ENCODE assay signal across 22 mouse cellular contexts in genomic region chr17:35252619-35253292, GRCm38 (mm10). TPM values are rescaled to one million over a fixed set of nuclear protein-coding genes. Genes with fewer than 3 reads are reported as not detected.
A peak's percentile ranks its signal among the peaks of the same experiment; 100 is the strongest.
DNase-seq lines count a peak whose midpoint lies in the region; ATAC-seq and TF ChIP-seq lines count a peak whose summit lies in the region.
"Had no signal": no experiment of that assay in that cellular context is flagged by ENCODE, and none has a peak within 500 bp of the region (broad histone marks: within the 10 kb centered on the region; RNA-seq: fewer than 3 reads in every experiment).

No protein-coding gene starts in this region.

- no peaks in the 10 kb centered on the region for H3K9me3 ChIP-seq in hindbrain, embryonic 10.5 days
- no peaks in the 10 kb centered on the region for H3K9me3 ChIP-seq in hindbrain, embryonic 16.5 days (ENCODE audit: control insufficient read depth, low read length)
- H3K9me3 ChIP-seq in CH12.LX (replicated peaks; ENCODE audit: low read length) = no peaks in the 10 kb centered on the region
- H3K9me3 ChIP-seq: embryonic facial prominence, embryonic 13.5 days; midbrain, embryonic 15.5 days; neural tube, embryonic 12.5 days had no signal

- H3K36me3 ChIP-seq in hindbrain, embryonic 10.5 days = peaks cover 69% of the 10 kb centered on the region
- H3K36me3 ChIP-seq in hindbrain, embryonic 16.5 days (ENCODE audit: control insufficient read depth, insufficient read depth, low read length) = peaks cover 58% of the 10 kb centered on the region
- peaks cover 58 to 65% of the 10 kb centered on the region in 2 experiments for H3K36me3 ChIP-seq in CH12.LX (replicated peaks in 1 of 2; ENCODE audit: control insufficient read depth in 1 of 2, insufficient read depth in 1 of 2, low read length in 1 of 2)

- peaks cover 6% of the 10 kb centered on the region; the same call in 1 of the 2 replicates for H3K27me3 ChIP-seq in hindbrain, embryonic 10.5 days (ENCODE audit: insufficient read depth, poor library complexity, severe bottlenecking)
- H3K27me3 ChIP-seq in hindbrain, embryonic 16.5 days (replicated peaks; ENCODE audit: control insufficient read depth, insufficient read depth, low read length) = no peaks in the 10 kb centered on the region
- H3K27me3 ChIP-seq in CH12.LX (replicated peaks) = peaks cover 11% of the 10 kb centered on the region
- H3K27me3 ChIP-seq: embryonic facial prominence, embryonic 13.5 days; midbrain, embryonic 15.5 days; neural tube, embryonic 12.5 days had no signal

- no peak overlapping the region for H3K4me3 ChIP-seq in hindbrain, embryonic 10.5 days
- H3K4me3 ChIP-seq in hindbrain, embryonic 16.5 days (ENCODE audit: low read length) = no peak overlapping the region
- H3K4me3 ChIP-seq in CH12.LX (replicated peaks in 1 of 3; ENCODE audit: low read depth in 2 of 3, low read length in 2 of 3, poor library complexity in 1 of 3) = no peak overlapping the region
- H3K4me3 ChIP-seq: embryonic facial prominence, embryonic 13.5 days; midbrain, embryonic 15.5 days; neural tube, embryonic 12.5 days had no signal

- no peak overlapping the region for H3K4me2 ChIP-seq in hindbrain, embryonic 16.5 days (ENCODE audit: low read length)
- H3K4me2 ChIP-seq in CH12.LX (ENCODE audit: insufficient read depth, low read depth, poor library complexity, severe bottlenecking) = no peak overlapping the region
- H3K4me2 ChIP-seq: embryonic facial prominence, embryonic 13.5 days; liver, embryonic 11.5 days; midbrain, embryonic 15.5 days; neural tube, embryonic 12.5 days had no signal

- ATAC-seq in hindbrain, embryonic 16.5 days = no peak
- ATAC-seq: forebrain, embryonic 14.5 days; inflammation-experienced regulatory T-cells, adult 6 months; midbrain, embryonic 15.5 days had no signal

- 0 out of 2 replicates have a peak, but pooled peaks cover 2% of the 10 kb centered on the region for H3K79me2 ChIP-seq in CH12.LX (replicated peaks; ENCODE audit: control insufficient read depth, extremely low read depth, insufficient read depth, poor library complexity, severe bottlenecking)

- 90% methylated on average over 18 of the region's 18 CpGs for WGBS in hindbrain, embryonic 10.5 days
- WGBS in hindbrain, embryonic 16.5 days = 84% methylated on average over 18 of the region's 18 CpGs

- DNase-seq in adrenal gland, postnatal 14 days = peak; percentile 59
- no peak for DNase-seq in adrenal gland, postnatal 10 days
- DNase-seq in hindbrain, embryonic 10.5 days (ENCODE audit: low spot score) = peak; percentile 15
- DNase-seq in layer of hippocampus, adult 9-11 months = peak; percentile 9
- DNase-seq in layer of hippocampus, postnatal 36 days = no peak
- no peak for DNase-seq in CH12.LX (ENCODE audit: extremely low read depth)
- no peak for DNase-seq in thymus, postnatal 0 days (ENCODE audit: low spot score)
- DNase-seq: gastrocnemius, postnatal 25 days; kidney, postnatal 14 days; lung, adult 18-20 months; right cerebral cortex, postnatal 4 days; thymus, postnatal 25 days had no signal

- no peak for TF ChIP-seq RAD21 in CH12.LX (IDR thresholded peaks at IDR 0.05; ENCODE audit: low read depth, low read length)

- no peak for TF ChIP-seq EP300 in CH12.LX (IDR thresholded peaks at IDR 0.05; ENCODE audit: low read length)

- H3K9ac ChIP-seq in hindbrain, embryonic 16.5 days (ENCODE audit: low read depth, low read length) = no peak overlapping the region
- H3K9ac ChIP-seq in CH12.LX (ENCODE audit: insufficient read depth, low read depth) = no peak overlapping the region
- H3K9ac ChIP-seq: embryonic facial prominence, embryonic 13.5 days; midbrain, embryonic 15.5 days; neural tube, embryonic 12.5 days had no signal

- in situ Hi-C loops in CH12.LX (cut with MboI; ENCODE audit: low pct_ligation_motif_present, low pct_unique_long_range_greater_than_20kb, low sequenced_read_pairs) = loop anchor here (5.0 kb wide), 1 partner anchor 50 kb away; no protein-coding TSS in a partner anchor

- dilution Hi-C loops in CH12.LX (cut with MboI; ENCODE audit: extremely low pct_ligation_motif_present, extremely low pct_unique_long_range_greater_than_20kb, low sequenced_read_pairs) = no loop called here

- no peak overlapping the region for H3K27ac ChIP-seq in hindbrain, embryonic 10.5 days
- no peak overlapping the region for H3K27ac ChIP-seq in hindbrain, embryonic 16.5 days (ENCODE audit: low read depth, low read length)
- no peak overlapping the region for H3K27ac ChIP-seq in CH12.LX (ENCODE audit: insufficient read depth, low read depth)
- H3K27ac ChIP-seq: embryonic facial prominence, embryonic 13.5 days; midbrain, embryonic 15.5 days; neural tube, embryonic 12.5 days had no signal

- peaks cover under 1% of the 10 kb centered on the region for H3K4me1 ChIP-seq in hindbrain, embryonic 10.5 days (replicated peaks)
- H3K4me1 ChIP-seq in hindbrain, embryonic 16.5 days (ENCODE audit: control insufficient read depth, insufficient read depth, low read depth, low read length) = no peaks in the 10 kb centered on the region; the same call in 1 of the 2 replicates
- H3K4me1 ChIP-seq in CH12.LX (ENCODE audit: control insufficient read depth in 1 of 2, insufficient read depth in 2 of 2) = peaks cover 2 to 3% of the 10 kb centered on the region in 2 experiments; a peak in 1 of 4 replicates
- H3K4me1 ChIP-seq: neural tube, embryonic 12.5 days had no signal

- no peak for TF ChIP-seq POLR2A in CH12.LX (IDR thresholded peaks at IDR 0.05; ENCODE audit: low read depth, low read length)

- no peak for TF ChIP-seq CTCF in CH12.LX (conservative IDR thresholded peaks at IDR 0.05 in 1 of 2, IDR thresholded peaks at IDR 0.05 in 1 of 2; ENCODE audit: low read depth in 2 of 2, low read length in 2 of 2)

TF ChIP-seq in CH12.LX, 34 proteins besides CTCF, POLR2A, EP300 and RAD21:
- TF ChIP-seq ZMIZ1 (IDR thresholded peaks at IDR 0.05; ENCODE audit: low read depth, low read length) = peak; percentile 41; the same call in 1 of the 2 replicates
- TF ChIP-seq POLR2AphosphoS2 (IDR thresholded peaks at IDR 0.05; ENCODE audit: low read depth, low read length) = peak; percentile 84; the same call in 1 of the 2 replicates
- TF ChIP-seq ETS1 (conservative IDR thresholded peaks at IDR 0.05; ENCODE audit: low read depth, low read length) = no peak
- TF ChIP-seq MYC (IDR thresholded peaks at IDR 0.05; ENCODE audit: low read depth, low read length) = no peak

RNA-seq across cellular contexts. Expression of gene H2-D1, which starts 9.8 kb away (rescaled TPM):
- 93.3 and 154 TPM in 2 replicates for total RNA-seq in adrenal gland, postnatal 14 days (2021)
- 100 to 1,000 TPM; 105 to 116 TPM for total RNA-seq in adrenal gland, postnatal 10 days (2021)
- 54.3 and 60.1 TPM in 2 replicates for polyA plus RNA-seq in hindbrain, embryonic 10.5 days (2016; fragmentation: Nextera tagmentation; extraction: Ambion mirVana)
- polyA plus RNA-seq in hindbrain, embryonic 16.5 days (2015; fragmentation: Nextera tagmentation; extraction: Ambion mirVana) = 125 and 134 TPM in 2 replicates
- total RNA-seq in layer of hippocampus, postnatal 36 days (2021) = 10 to 100 TPM; 13.4 to 18.0 TPM
- 817 and 944 TPM in 2 replicates for total RNA-seq in CH12.LX (2012; rRNA removed)
- total RNA-seq in CH12.LX (2014; rRNA removed) = 659 and 667 TPM in 2 replicates
- 880 and 952 TPM in 2 replicates for polyA plus RNA-seq in CH12.LX (2012; ENCODE audit: insufficient read length, low read depth)
- 441 and 555 TPM in 2 replicates for polyA plus RNA-seq in thymus, postnatal 0 days (2015; fragmentation: Nextera tagmentation; extraction: Ambion mirVana)

RNA-seq across cellular contexts. Expression of gene Ddx39b, which starts 11.2 kb away (rescaled TPM):
- total RNA-seq in adrenal gland, postnatal 14 days (2021) = 200 and 232 TPM in 2 replicates
- total RNA-seq in adrenal gland, postnatal 10 days (2021) = 100 to 1,000 TPM; 189 to 235 TPM
- polyA plus RNA-seq in hindbrain, embryonic 10.5 days (2016; fragmentation: Nextera tagmentation; extraction: Ambion mirVana) = 661 and 692 TPM in 2 replicates
- 331 and 355 TPM in 2 replicates for polyA plus RNA-seq in hindbrain, embryonic 16.5 days (2015; fragmentation: Nextera tagmentation; extraction: Ambion mirVana)
- total RNA-seq in layer of hippocampus, postnatal 36 days (2021) = 100 to 1,000 TPM; 220 to 232 TPM
- 208 and 229 TPM in 2 replicates for total RNA-seq in CH12.LX (2012; rRNA removed)
- 242 and 254 TPM in 2 replicates for total RNA-seq in CH12.LX (2014; rRNA removed)
- polyA plus RNA-seq in CH12.LX (2012; ENCODE audit: insufficient read length, low read depth) = 341 and 411 TPM in 2 replicates
- 423 and 446 TPM in 2 replicates for polyA plus RNA-seq in thymus, postnatal 0 days (2015; fragmentation: Nextera tagmentation; extraction: Ambion mirVana)

RNA-seq across cellular contexts. Expression of gene Nfkbil1, which starts 17.2 kb away (rescaled TPM):
- total RNA-seq in adrenal gland, postnatal 14 days (2021) = 15.3 and 17.7 TPM in 2 replicates
- total RNA-seq in adrenal gland, postnatal 10 days (2021) = 10 to 100 TPM; 17.3 to 17.5 TPM
- polyA plus RNA-seq in hindbrain, embryonic 10.5 days (2016; fragmentation: Nextera tagmentation; extraction: Ambion mirVana) = 10.2 and 11.6 TPM in 2 replicates
- polyA plus RNA-seq in hindbrain, embryonic 16.5 days (2015; fragmentation: Nextera tagmentation; extraction: Ambion mirVana) = 9.8 and 10.1 TPM in 2 replicates
- 10 to 100 TPM; 13.3 to 13.6 TPM for total RNA-seq in layer of hippocampus, postnatal 36 days (2021)
- total RNA-seq in CH12.LX (2012; rRNA removed) (16.7 and 22.0 TPM in 2 replicates), CH12.LX (2014; rRNA removed) (15.2 TPM in 2 replicates)
- polyA plus RNA-seq in CH12.LX (2012; ENCODE audit: insufficient read length, low read depth) = 25.9 and 31.6 TPM in 2 replicates
- polyA plus RNA-seq in thymus, postnatal 0 days (2015; fragmentation: Nextera tagmentation; extraction: Ambion mirVana) = 14.0 and 16.8 TPM in 2 replicates

RNA-seq across cellular contexts. Expression of gene Atp6v1g2, which starts 19.3 kb away (rescaled TPM):
- 7.0 and 8.2 TPM in 2 replicates for total RNA-seq in adrenal gland, postnatal 14 days (2021)
- total RNA-seq in adrenal gland, postnatal 10 days (2021) = 1 to 10 TPM; 5.6 to 9.4 TPM
- polyA plus RNA-seq in hindbrain, embryonic 10.5 days (2016; fragmentation: Nextera tagmentation; extraction: Ambion mirVana) = 7.6 and 12.9 TPM in 2 replicates
- 140 and 151 TPM in 2 replicates for polyA plus RNA-seq in hindbrain, embryonic 16.5 days (2015; fragmentation: Nextera tagmentation; extraction: Ambion mirVana)
- 100 to 1,000 TPM; 602 to 647 TPM for total RNA-seq in layer of hippocampus, postnatal 36 days (2021)
- total RNA-seq in CH12.LX (2012; rRNA removed) (0.76 and 0.88 TPM in 2 replicates), CH12.LX (2014; rRNA removed) (0.23 and 0.27 TPM in 2 replicates)
- 1.4 and 2.0 TPM in 2 replicates for polyA plus RNA-seq in CH12.LX (2012; ENCODE audit: insufficient read length, low read depth)
- polyA plus RNA-seq in thymus, postnatal 0 days (2015; fragmentation: Nextera tagmentation; extraction: Ambion mirVana) = 1.3 and 1.8 TPM in 2 replicates

RNA-seq across cellular contexts. Expression of gene Gm16181, which starts 32.1 kb away (rescaled TPM):
- total RNA-seq in adrenal gland, postnatal 14 days (2021) = 0.67 TPM in 1 of 2 replicates, not detected in the other
- total RNA-seq in adrenal gland, postnatal 10 days (2021) = 1 to 10 TPM in 1 of 2 experiments, not detected in 1; 1.3 TPM
- polyA plus RNA-seq in hindbrain, embryonic 10.5 days (2016; fragmentation: Nextera tagmentation; extraction: Ambion mirVana) = 0.42 and 0.46 TPM in 2 replicates
- 0.34 and 0.45 TPM in 2 replicates for polyA plus RNA-seq in hindbrain, embryonic 16.5 days (2015; fragmentation: Nextera tagmentation; extraction: Ambion mirVana)
- total RNA-seq in layer of hippocampus, postnatal 36 days (2021) = not detected
- not detected in 2 replicates for total RNA-seq in CH12.LX (2012; rRNA removed)
- total RNA-seq in CH12.LX (2014; rRNA removed) = not detected in 2 replicates
- polyA plus RNA-seq in CH12.LX (2012; ENCODE audit: insufficient read length, low read depth) = not detected in 2 replicates
- polyA plus RNA-seq in thymus, postnatal 0 days (2015; fragmentation: Nextera tagmentation; extraction: Ambion mirVana) = 0.26 and 0.69 TPM in 2 replicates
- total RNA-seq: hematopoietic stem cell, adult 5-6 weeks; left cerebral cortex, adult 8-10 months had no signal
- polyA plus RNA-seq: embryonic facial prominence, embryonic 13.5 days; forebrain, embryonic 14.5 days; limb, embryonic 11.5 days; liver, embryonic 11.5 days; neural tube, embryonic 12.5 days had no signal

Comparison
In these comparisons a context has a peak if more than half of its experiments do, and no peak if none do; other contexts are left out.
1. DNase-seq: peak in adrenal gland, postnatal 14 days (single experiment), hindbrain, embryonic 10.5 days (single experiment) and layer of hippocampus, adult 9-11 months (single experiment); none in adrenal gland, postnatal 10 days (single experiment), layer of hippocampus, postnatal 36 days (0 of 2), CH12.LX (single experiment) and thymus, postnatal 0 days (single experiment).